Mouse (Mus musculus): ENCODE data around the gene 2310034C09Rik. TPM values are rescaled to one million over a fixed set of nuclear protein-coding genes. Genes with fewer than 3 reads are reported as not detected.
"Not testable (repeated sequence)": the region's sequence is repeated elsewhere in the genome, so short reads cannot be mapped to it uniquely, and the experiment has no call there.

2310034C09Rik gene
- polyA plus RNA-seq, 1 experiment from 2014 or later = not detected

DNA sequence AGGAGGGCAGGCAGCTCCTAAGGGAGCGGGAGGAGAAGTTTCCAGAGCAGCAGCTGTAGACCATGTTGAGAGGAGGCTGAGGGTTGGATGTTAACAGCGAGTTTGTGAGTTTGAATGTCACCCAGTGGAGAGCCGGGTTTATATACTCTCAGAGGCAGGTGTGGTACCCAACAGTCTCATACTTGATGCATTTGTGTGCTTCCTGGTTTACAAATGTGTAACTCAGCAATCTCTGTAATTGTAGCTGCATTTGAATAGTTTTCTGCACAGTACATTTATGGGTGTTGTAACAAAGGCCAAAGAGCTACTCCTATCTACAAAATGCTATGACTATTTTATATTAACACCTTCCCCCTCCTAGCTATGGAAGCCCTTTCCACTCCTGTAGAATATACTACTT, 7.1 kb upstream of the 2310034C09Rik start, which contains the start of gene Krtap13:
TSS of gene Krtap13 (minus strand) at position 101 of the 400 bp plus-strand sequence.
- not testable (repeated sequence) for H3K9ac ChIP-seq (replicated peaks; ENCODE audit: low read depth, low read length); H3K27me3 ChIP-seq (ENCODE audit: control insufficient read depth, insufficient read depth, low read length); H3K4me3 ChIP-seq (ENCODE audit: low read depth, low read length); H3K36me3 ChIP-seq (ENCODE audit: control insufficient read depth, insufficient read depth, low read length); H3K4me1 ChIP-seq (ENCODE audit: control insufficient read depth, insufficient read depth, low read length); H3K4me2 ChIP-seq (ENCODE audit: low read depth, low read length); H3K27ac ChIP-seq (ENCODE audit: low read depth, low read length); ATAC-seq (ENCODE audit: low read depth); H3K9me3 ChIP-seq (ENCODE audit: control insufficient read depth, low read length)
- 93% methylated on average over 3 of the region's 3 CpGs for WGBS

DNA sequence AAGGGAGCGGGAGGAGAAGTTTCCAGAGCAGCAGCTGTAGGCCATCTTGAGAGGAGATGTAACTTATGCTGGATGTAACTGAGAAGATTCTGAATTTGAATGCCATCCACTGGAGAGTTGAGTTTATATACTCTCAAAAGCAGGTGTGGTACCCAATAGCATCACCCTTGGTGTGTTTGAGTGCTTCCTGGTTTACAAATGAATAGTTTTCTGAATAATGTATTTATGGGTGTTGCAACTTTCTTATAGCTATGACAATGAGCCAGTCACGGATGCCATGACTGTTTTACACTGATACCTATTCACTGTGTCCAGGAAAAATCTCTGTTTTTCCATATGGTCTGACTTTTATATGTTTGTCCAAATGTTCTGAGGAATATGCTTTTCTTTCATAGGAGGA, 15.5 kb downstream of the 2310034C09Rik start, which contains the start of gene 2310057N15Rik:
TSS of gene 2310057N15Rik (minus strand) at position 101 of the 400 bp plus-strand sequence.
- no peak within 1 kb of the TSS for H3K9ac ChIP-seq (replicated peaks; ENCODE audit: low read depth, low read length)
- 92% methylated on average over 2 of the region's 2 CpGs for WGBS

DNA sequence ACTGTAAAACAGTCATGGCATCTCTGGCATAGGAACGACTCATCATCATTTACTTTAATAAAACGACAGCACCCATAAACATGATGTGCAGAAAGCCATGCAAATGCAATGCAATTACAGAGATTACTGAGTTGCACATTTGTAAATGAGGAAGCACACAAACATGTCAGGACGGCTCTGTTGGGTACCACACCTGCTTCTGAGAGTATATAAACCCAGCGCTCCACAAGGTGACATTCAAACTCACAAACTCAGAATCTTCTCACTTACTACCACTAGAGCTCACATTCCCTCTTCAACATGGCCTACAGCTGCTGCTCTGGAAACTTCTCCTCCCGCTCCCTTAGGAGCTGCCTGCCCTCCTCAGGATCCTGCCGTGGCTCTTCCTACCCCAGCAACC, 18.9 kb downstream of the 2310034C09Rik start, which contains the start of gene Gm5965:
TSS of gene Gm5965 (plus strand) at position 301 of the 400 bp plus-strand sequence.
- no peaks in the 10 kb centered on the region for H3K9me3 ChIP-seq (ENCODE audit: control insufficient read depth, low read length)
- no peak within 1 kb of the TSS for H3K27ac ChIP-seq (ENCODE audit: low read depth, low read length)
- H3K4me1 ChIP-seq (ENCODE audit: control insufficient read depth, insufficient read depth, low read length) = no peaks in the 10 kb centered on the region
- H3K27me3 ChIP-seq (ENCODE audit: control insufficient read depth, insufficient read depth, low read length) = no peaks in the 10 kb centered on the region
- H3K4me2 ChIP-seq (ENCODE audit: low read depth, low read length) = no peak within 1 kb of the TSS
- no peak within 1 kb of the TSS for H3K9ac ChIP-seq (replicated peaks; ENCODE audit: low read depth, low read length)
- H3K36me3 ChIP-seq (ENCODE audit: control insufficient read depth, insufficient read depth, low read length) = no peaks in the 10 kb centered on the region
- 83% methylated on average over 5 of the region's 6 CpGs for WGBS
- no peak for ATAC-seq (ENCODE audit: low read depth)
- no peak within 1 kb of the TSS for H3K4me3 ChIP-seq (ENCODE audit: low read depth, low read length)

More for the DNA sequence above, 15.5 kb downstream of the 2310034C09Rik start, which contains the start of gene 2310057N15Rik:
- no peak within 1 kb of the TSS for H3K4me3 ChIP-seq (ENCODE audit: low read depth, low read length)
- no peaks in the 10 kb centered on the region for H3K9me3 ChIP-seq (ENCODE audit: control insufficient read depth, low read length)
- no peak within 1 kb of the TSS for H3K27ac ChIP-seq (ENCODE audit: low read depth, low read length)
- ATAC-seq (ENCODE audit: low read depth) = no peak
- H3K4me2 ChIP-seq (ENCODE audit: low read depth, low read length) = no peak within 1 kb of the TSS
- no peaks in the 10 kb centered on the region for H3K36me3 ChIP-seq (ENCODE audit: control insufficient read depth, insufficient read depth, low read length)
- no peaks in the 10 kb centered on the region for H3K27me3 ChIP-seq (ENCODE audit: control insufficient read depth, insufficient read depth, low read length)
- no peaks in the 10 kb centered on the region for H3K4me1 ChIP-seq (ENCODE audit: control insufficient read depth, insufficient read depth, low read length)

DNA sequence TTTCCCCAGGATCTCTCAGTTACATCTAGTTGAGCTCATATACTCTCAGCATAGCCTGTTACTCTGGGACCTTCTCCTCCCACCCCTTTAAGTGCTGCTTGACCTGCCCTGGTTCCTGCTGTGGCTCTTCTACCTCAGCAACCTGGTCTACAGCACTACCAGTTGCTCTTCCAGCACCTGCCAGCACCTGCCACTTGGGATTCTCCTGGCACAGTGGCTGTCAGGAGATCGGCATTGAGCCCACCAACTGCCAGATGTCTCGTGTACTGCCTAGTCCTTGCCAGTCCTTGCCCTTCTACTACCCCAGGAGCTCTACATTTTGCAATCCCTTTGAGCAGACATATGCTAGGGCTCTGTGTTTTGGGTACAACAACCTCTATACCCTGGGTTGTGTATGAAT, 28.1 kb downstream of the 2310034C09Rik start:
- H3K9me3 ChIP-seq (ENCODE audit: control insufficient read depth, low read length) = no peaks in the 10 kb centered on the region
- H3K36me3 ChIP-seq (ENCODE audit: control insufficient read depth, insufficient read depth, low read length) = no peaks in the 10 kb centered on the region
- no peak overlapping the region for H3K27ac ChIP-seq (ENCODE audit: low read depth, low read length)
- H3K4me2 ChIP-seq (ENCODE audit: low read depth, low read length) = no peak overlapping the region
- no peak for ATAC-seq (ENCODE audit: low read depth)
- no peaks in the 10 kb centered on the region for H3K4me1 ChIP-seq (ENCODE audit: control insufficient read depth, insufficient read depth, low read length)
- no peak overlapping the region for H3K9ac ChIP-seq (replicated peaks; ENCODE audit: low read depth, low read length)
- WGBS = 82% methylated on average over 2 of the region's 2 CpGs
- no peaks in the 10 kb centered on the region for H3K27me3 ChIP-seq (ENCODE audit: control insufficient read depth, insufficient read depth, low read length)
- no peak overlapping the region for H3K4me3 ChIP-seq (ENCODE audit: low read depth, low read length)

Other genes starting within 250 kb of the 2310034C09Rik start
- not detected in 2 replicates for gene Cldn8, start 195.7 kb upstream of the 2310034C09Rik start, polyA plus RNA-seq (2014; fragmentation: Nextera tagmentation; extraction: Ambion mirVana)
- not detected in 2 replicates for gene Krtap24-1, start 146.6 kb upstream of the 2310034C09Rik start, polyA plus RNA-seq (2014; fragmentation: Nextera tagmentation; extraction: Ambion mirVana)
- gene 2310079G19Rik, start 131.2 kb upstream of the 2310034C09Rik start, polyA plus RNA-seq (2014; fragmentation: Nextera tagmentation; extraction: Ambion mirVana) = not detected in 2 replicates
- gene Krtap26-1, start 111.1 kb upstream of the 2310034C09Rik start, polyA plus RNA-seq (2014; fragmentation: Nextera tagmentation; extraction: Ambion mirVana) = not detected in 2 replicates
- not detected in 2 replicates for gene Krtap27-1, start 87.2 kb upstream of the 2310034C09Rik start, polyA plus RNA-seq (2014; fragmentation: Nextera tagmentation; extraction: Ambion mirVana)
- not detected in 2 replicates for gene 2310061N02Rik, start 50.9 kb upstream of the 2310034C09Rik start, polyA plus RNA-seq (2014; fragmentation: Nextera tagmentation; extraction: Ambion mirVana)
- not detected in 2 replicates for gene Krtap13-1, start 30.0 kb upstream of the 2310034C09Rik start, polyA plus RNA-seq (2014; fragmentation: Nextera tagmentation; extraction: Ambion mirVana)
- not detected in 2 replicates for gene Krtap13, start 7.2 kb upstream of the 2310034C09Rik start, polyA plus RNA-seq (2014; fragmentation: Nextera tagmentation; extraction: Ambion mirVana)
- not detected in 2 replicates for gene 2310057N15Rik, start 15.4 kb downstream of the 2310034C09Rik start, polyA plus RNA-seq (2014; fragmentation: Nextera tagmentation; extraction: Ambion mirVana)
- gene Gm5965, start 19.0 kb downstream of the 2310034C09Rik start, polyA plus RNA-seq (2014; fragmentation: Nextera tagmentation; extraction: Ambion mirVana) = not detected in 2 replicates
- not detected in 2 replicates for gene Gm20741, start 53.4 kb downstream of the 2310034C09Rik start, polyA plus RNA-seq (2014; fragmentation: Nextera tagmentation; extraction: Ambion mirVana)
- not detected in 2 replicates for gene Krtap15, start 61.4 kb downstream of the 2310034C09Rik start, polyA plus RNA-seq (2014; fragmentation: Nextera tagmentation; extraction: Ambion mirVana)
- gene Krtap14, start 67.3 kb downstream of the 2310034C09Rik start, polyA plus RNA-seq (2014; fragmentation: Nextera tagmentation; extraction: Ambion mirVana) = not detected in 2 replicates
- not detected in 2 replicates for gene Krtap19-1, start 110.6 kb downstream of the 2310034C09Rik start, polyA plus RNA-seq (2014; fragmentation: Nextera tagmentation; extraction: Ambion mirVana)
- gene Krtap19-2, start 115.4 kb downstream of the 2310034C09Rik start, polyA plus RNA-seq (2014; fragmentation: Nextera tagmentation; extraction: Ambion mirVana) = not detected in 2 replicates
- gene Krtap19-3, start 119.2 kb downstream of the 2310034C09Rik start, polyA plus RNA-seq (2014; fragmentation: Nextera tagmentation; extraction: Ambion mirVana) = not detected in 2 replicates
- not detected in 2 replicates for gene Krtap19-4, start 126.2 kb downstream of the 2310034C09Rik start, polyA plus RNA-seq (2014; fragmentation: Nextera tagmentation; extraction: Ambion mirVana)
- not detected in 2 replicates for gene Krtap19-5, start 137.6 kb downstream of the 2310034C09Rik start, polyA plus RNA-seq (2014; fragmentation: Nextera tagmentation; extraction: Ambion mirVana)
- not detected in 2 replicates for gene Krtap19-9b, start 173.4 kb downstream of the 2310034C09Rik start, polyA plus RNA-seq (2014; fragmentation: Nextera tagmentation; extraction: Ambion mirVana)
- not detected in 2 replicates for gene Krtap16-3, start 204.0 kb downstream of the 2310034C09Rik start, polyA plus RNA-seq (2014; fragmentation: Nextera tagmentation; extraction: Ambion mirVana)

Data from neural tube, embryonic 14.5 days (tissue).